Mouse (Mus musculus) liver, adult 2 months (tissue): ENCODE measurements around the gene Ube2d2b.

Experiments
- CTCF ChIP-seq: fragments of 200-500 bp; IDR thresholded peaks from 2 replicates; pipeline ENCODE4 v1.5.1; 2011; ENCODE audit warnings: low read depth, low read length, control low read depth
- POLR2A ChIP-seq: fragments of 200-500 bp; IDR thresholded peaks from 2 replicates; pipeline ENCODE4 v1.6.1; 2011; ENCODE audit warnings: low read length, control low read depth; ENCODE audit not compliant: insufficient read depth; ENCODE audit errors: extremely low read depth

DNA sequence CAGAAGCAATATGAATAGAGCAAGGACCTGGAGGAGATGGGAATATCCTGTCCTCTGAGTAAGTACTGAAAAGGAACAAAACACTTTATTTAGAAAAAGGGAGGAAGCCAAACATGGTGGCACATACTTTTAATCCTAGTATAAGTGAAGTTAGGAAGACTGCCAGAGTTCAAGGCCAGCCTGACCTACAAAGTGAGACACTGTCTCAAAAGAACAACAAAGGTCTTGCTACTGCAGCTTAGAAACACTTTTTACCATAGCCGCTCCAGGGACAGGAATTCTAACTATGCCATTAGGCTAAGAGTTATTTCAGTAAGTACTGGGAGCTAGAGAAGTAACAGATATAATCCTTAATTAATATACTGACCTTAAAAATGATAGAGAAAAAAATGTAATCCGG is 15.2 kb upstream of the Ube2d2b start:
- TF ChIP-seq CTCF (no peak), POLR2A (no peak)
